Mouse (Mus musculus): ENCODE measurements around the gene Rilpl1.
"Not testable (repeated sequence)": the region's sequence is repeated elsewhere in the genome, so short reads cannot be mapped to it uniquely, and the experiment has no call there.

Rilpl1 gene

GRCm38 (mm10) chr5:124491732-124492131, 39.5 kb downstream of the Rilpl1 start:
- no peak for DNase-seq

DNA sequence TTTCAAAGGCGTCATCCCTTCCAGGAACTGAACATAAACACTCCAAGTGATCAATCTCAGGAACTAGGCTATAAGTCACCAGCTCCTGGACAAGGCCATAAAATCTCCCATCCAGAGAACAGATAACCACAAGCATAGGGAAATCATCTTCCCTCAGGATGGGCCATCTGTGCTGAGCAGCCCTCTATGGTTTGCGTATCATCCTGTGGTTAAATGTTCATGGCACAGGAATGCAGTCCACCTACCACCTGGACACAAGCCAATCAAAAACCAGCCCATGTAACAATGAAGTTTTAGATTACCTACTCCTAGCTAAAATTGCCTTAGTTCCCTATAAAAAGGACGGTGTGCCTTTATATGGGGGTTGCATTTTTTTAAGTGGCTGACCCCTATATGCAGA, 42.3 kb downstream of the Rilpl1 start:
- DNase-seq: no peak

DNA sequence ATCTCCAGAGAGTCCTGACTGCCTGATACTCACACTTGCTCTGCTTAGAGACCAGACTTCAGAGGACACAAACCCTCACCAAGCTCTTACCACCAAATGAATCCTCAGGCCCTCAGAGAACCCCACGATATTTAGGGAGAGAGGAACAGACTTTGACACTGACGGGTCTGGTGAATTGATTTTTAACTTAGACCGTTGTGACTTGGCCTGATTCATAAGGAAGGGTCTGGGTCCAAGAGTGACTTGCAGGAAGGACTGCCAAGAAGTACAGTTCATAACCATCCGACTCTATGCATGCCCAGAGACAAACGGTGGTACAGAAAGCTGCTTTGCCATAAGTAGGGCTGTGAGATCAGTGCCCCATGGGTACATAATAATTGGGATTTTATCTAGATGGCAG, 45.5 kb downstream of the Rilpl1 start:
- no peak for DNase-seq

DNA sequence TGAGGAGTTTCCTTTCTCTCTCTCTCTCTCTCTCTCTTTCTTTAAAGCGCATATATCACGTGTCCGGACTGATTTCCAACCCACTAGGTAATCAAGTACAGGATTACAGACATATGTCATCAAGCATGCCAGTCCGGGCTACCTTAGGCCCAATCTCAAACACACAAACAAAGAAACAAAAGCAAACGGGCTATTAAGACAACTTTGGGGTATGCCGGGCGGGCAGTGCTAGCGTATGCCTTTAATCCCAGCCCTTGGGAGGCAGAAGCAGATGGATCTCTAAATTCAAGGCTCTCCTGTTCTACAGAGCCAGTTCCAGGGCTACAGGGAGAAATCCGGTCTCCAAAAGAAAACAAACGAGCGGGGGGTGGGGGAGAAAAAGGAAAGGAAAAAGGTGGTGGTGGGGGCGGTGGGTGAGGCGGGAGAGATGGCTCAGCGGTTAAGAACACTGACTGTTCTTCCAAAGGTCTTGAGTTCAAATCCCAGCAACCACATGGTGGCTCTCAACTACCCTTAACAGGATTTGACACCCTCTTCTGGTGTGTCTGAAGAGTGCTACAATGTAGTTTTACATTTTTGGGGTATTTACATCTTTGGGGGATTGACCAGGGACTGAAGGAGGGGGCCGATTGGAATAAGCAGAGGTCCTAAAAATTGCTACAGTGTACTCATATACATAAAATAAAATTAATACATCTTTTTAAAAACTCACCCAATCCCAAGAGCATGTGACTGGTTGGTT, 47.4 kb downstream of the Rilpl1 start:
- no peak for DNase-seq

DNA sequence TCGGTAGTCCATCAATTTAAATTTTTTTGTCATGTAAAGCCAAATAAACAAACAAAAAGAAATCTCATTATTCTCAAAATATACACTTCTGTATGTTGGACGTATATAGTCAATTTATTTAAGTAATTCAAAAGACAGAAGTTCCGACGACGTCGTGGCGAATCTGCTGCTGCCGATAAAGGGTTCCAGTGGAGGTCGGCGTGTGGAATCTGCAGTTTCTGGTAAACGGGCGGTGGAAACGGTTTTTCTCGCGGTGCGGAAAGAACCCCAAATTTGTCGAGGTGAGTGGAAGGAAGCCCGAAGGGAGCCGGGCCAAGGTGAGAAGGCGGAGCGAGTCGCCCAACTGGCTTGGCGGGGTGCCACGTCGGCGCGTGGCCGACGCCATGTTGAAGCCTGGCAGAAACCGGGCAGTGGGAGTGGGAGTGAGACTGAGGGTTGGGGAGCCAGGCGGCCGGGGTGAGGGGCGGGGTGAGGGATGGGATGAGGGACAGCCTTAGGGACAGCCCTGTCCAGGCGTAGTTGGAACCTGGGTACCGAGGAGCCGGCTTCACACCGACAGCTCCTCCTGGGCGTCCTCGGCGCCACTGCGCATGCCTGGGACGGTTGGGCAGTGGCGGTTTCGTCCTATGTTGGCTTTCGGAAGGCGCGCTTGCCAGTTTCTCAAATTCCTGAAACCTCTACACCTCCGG, 48.1 kb downstream of the Rilpl1 start, which contains the start of gene Snrnp35:
Gene Snrnp35, plus strand, starts transcription at position 169 of the 689 bp plus-strand sequence.
- peak; percentile 86 for DNase-seq

- DNase-seq: no peak
These were observed 48.7 kb downstream of the Rilpl1 start for GRCm38 (mm10) chr5:124482436-124482965.

GRCm38 (mm10) chr5:124481714-124482113, 49.5 kb downstream of the Rilpl1 start:
- no peak for DNase-seq

DNA sequence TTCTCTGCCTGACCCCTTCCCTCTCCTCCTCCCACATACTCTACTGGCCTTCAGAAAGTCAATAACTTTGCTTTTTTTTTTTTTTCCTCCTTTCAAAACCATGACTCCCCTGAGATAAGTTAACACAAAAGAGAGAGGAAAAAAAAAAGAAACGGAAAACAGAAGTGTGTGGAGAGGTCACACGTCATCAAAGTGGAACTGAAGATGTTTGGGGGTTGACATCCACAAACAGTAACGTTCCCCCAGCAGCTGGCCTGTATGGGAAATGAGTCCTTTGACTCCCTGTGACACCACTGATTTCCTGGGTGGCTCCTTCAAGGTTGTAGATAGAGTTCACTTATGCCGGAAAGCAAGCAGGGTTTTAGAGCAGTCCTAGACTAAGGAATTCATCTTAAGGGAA, 51.1 kb downstream of the Rilpl1 start:
- no peak for DNase-seq

- DNase-seq: no peak
These were observed 52.4 kb downstream of the Rilpl1 start for GRCm38 (mm10) chr5:124478873-124479204.

GRCm38 (mm10) chr5:124470591-124471171, 60.5 kb downstream of the Rilpl1 start:
- no peak for DNase-seq

DNA sequence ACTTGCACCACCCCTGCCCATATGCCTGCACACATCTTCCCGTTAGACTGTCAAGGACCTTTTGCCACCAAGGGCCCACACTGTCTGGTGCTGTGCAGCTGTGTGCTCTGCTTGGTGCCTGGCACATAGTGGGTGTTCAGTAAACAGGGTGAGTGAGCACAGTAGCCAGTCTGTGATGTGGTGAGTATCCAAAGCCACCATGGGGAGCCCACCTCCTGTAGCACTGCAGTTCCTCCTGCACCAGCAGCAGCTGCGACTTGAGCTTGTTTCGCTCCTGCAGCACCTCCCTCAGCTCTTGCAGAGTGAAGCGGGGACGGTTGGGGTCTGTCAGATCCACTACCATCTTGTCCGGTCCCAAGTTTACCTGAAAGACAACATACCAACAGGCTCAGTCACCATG, 61.7 kb downstream of the Rilpl1 start:
- DNase-seq: no peak

DNA sequence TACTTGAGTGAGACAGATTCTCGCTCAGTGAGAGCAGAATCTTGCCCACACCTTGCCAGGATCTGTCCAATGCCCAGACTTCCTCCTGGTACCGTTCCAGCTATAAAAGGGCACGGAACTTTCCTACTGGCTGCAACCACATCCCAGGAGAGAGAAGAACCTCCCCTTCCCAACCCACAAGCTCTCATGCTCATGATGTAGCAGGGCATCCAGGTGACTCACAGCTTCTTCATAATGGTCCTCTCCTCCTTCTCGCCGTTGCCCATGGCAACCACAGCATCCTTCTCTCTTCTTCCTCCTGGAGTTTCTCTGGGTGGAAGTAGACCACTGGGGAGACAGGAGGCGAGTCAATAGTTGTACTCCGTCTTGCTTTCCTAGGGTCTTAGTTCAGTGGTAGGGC, 62.8 kb downstream of the Rilpl1 start:
- no peak for DNase-seq

DNA sequence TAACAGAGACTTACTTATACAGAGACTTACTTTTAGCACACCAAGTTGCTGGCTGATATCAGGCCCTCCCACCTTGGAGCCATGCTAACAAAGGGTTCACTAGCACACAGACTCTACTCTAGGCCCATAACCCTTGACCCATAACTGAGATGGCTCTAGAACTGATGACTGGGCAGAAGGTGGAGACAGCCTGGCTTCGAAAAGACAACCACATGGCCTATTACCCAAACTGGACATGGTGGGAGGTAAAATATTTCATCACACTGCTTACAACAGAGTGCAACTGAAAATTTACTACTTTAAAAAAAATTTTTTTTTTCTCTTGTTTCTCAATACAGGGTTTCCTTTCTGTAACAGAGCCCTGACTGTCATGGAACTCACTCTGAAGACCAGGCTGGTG, 63.4 kb downstream of the Rilpl1 start:
- no peak for DNase-seq

GRCm38 (mm10) chr5:124464905-124465304, 66.3 kb downstream of the Rilpl1 start:
- no peak for DNase-seq

GRCm38 (mm10) chr5:124463462-124463861, 67.7 kb downstream of the Rilpl1 start:
- no peak for DNase-seq

DNA sequence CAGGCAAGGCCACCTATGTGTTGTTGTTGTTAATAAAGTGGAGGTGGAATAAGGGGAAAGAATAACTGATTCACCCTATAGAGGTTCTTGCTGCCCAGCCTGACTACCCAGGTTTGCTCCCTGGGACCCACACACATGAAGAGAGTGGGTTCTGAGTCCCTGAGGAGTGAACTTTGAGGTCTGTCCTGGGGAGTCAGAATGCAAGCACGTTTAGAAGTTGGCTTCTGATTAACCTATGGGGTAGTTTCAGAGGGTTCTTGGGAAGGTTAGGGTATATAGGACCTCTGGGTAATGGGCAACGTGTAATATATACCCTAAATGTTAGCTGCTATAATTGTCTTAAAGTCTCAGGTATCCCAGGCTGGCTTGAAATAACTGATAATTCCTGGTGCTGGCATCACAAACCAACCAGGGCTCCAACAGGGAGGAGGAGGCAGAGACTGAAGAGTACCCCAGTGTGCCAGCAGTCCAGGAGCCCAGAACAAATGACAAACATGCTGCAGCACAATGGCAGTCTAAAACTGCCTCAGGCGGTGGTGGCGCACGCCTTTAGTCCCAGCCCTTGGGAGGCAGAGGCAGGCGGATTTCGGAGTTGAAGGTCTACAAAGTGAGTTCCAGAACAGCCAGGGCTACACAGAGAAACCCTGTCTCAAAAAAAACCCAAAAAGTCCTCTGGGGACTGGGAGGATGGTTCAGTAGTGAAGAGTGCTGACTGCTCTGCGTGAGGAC, 68.7 kb downstream of the Rilpl1 start:
- no peak for DNase-seq

- not testable (repeated sequence) for DNase-seq
These were observed 70.3 kb downstream of the Rilpl1 start for GRCm38 (mm10) chr5:124460922-124461321.

DNA sequence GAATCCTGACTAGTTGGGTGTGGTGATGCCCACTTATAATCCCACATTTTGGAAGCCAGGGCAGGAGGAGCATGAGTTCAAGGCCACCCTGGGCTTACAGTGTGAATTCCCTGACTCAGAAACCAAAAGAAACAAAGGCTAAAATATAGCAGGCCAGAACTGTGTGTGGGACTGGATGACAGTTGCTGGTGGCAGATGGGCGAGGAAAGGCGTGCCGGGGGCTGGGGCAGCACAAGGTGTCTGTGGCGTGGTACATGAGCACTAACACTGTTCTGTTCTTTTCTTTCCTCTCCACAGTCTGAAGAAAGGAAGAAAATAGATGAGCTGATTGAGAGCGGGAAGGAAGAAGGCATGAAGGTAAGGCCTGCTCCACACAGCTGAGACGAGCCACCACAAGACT, 74.4 kb downstream of the Rilpl1 start:
- no peak for DNase-seq

DNA sequence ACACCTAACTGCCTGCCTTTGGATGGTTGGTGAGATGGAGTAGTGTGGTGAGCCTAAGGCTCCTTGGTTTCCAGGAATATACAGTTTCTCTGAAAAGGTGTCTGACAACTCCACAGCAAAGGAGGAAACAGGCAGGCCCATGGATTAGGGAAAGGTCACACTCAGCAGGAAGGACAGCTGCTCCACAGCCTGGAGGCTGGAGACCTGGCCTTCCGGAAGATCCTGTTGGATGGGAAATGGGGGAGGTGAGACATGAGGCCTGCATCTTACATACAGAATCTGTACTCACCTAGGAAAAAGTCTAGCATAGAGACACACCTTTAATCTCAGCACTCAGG, 77.1 kb downstream of the Rilpl1 start:
- DNase-seq: no peak

DNA sequence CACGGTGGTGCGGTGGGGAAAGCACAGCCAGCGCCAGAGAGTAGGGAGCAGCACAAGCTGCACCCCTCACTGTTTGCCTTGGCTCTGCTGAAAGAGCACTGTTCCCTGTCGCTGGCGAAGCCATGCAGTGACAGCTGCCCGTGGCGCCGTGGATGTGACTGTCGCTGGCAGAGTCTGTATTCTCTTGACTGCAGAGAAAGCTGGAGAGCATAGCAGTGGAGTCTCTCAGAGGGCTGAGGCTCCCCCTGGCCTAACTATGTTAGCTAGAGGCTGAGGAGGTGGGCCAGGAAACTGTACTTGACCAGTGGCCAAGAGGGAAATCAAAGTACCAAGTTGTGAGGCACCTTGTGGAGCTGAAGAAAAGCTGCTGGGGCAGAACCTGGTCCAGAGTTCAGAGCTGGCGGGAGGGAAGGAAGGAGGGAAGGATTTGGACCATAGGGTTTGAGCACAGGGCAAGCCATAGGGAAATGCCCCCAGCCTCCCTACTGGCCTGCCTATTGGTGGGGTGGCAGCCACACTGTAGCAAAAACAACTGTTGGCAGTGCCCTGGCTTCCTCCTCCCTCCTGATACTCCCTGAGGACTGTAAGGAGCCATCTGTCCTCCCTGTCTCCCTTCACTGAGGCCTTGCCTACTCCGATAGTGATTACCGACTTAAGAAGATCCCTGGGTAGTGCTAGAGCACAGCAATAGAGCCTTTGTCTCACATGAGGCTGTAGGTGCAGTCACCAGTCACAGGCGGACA, 77.7 kb downstream of the Rilpl1 start:
- peak; percentile 89 for DNase-seq

DNA sequence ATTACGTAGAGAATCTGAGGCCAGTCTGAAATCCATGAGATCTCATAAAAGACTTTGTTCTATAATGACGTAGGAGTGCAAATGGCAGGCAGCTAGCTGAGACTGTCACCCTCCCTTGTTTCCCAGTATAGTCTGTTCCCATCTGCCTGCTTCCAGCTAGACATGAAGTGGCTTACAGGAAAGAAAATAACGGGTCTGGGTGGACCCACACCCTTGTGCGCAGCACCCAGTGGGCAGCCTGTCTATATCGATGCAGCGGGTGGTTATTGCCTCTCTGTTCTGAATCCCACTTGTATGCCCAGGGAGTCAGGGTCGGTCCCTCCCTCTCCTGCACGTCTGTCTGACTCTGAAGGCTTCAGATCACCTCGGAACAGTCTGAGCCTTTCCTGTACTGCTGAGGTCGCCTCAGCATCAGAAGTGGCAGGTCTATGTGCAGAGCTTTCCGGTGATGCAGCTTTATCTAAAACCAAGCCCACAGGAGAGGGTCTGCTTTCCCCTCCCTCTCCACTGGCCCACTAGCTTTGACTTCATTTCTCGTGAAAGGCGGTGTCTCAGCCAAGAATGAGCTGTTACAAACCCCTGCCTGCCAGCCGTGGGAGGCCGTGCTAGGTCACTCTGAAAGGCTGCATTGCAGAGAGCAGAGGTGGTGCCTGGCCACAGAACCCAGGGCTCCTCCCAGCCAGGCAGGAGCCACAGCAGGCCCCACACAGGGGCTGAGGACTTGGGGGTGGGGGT, 78.5 kb downstream of the Rilpl1 start:
- DNase-seq: peak; percentile 71

All from layer of hippocampus, adult 9-11 months (tissue).